Mouse (Mus musculus) liver, embryonic 14.5 days (tissue): Measurements from ENCODE around the gene Slc46a3. TPM values are rescaled to one million over a fixed set of nuclear protein-coding genes. Genes with fewer than 3 reads are reported as not detected.

Experiments used
- ATAC-seq: fragments of 200-750 bp; cut with Nextera tagmentation; 2 replicates; pipeline ENCODE4 v1.8.0; 2017; ENCODE audit warnings: moderate number of reproducible peaks, mild to moderate bottlenecking, moderate library complexity; ENCODE audit not compliant: insufficient read depth
- DNase-seq, 3 experiments: peaks; one replicate each; pipeline ENCODE4 v3.0.0-alpha.2; 2012 to 2013; ENCODE audit warnings: low read depth in 3 of 3, low spot score in 3 of 3
- H3K27ac ChIP-seq: fragments of 300-500 bp; sonication (generic); 2 replicates; pipeline ENCODE4 v1.5.1; 2014; ENCODE audit warnings: moderate library complexity, mild to moderate bottlenecking, control low read depth, inconsistent platforms
- H3K27me3 ChIP-seq: fragments of 300-500 bp; sonication (generic); 2 replicates; pipeline ENCODE4 v1.6.1; 2014; ENCODE audit warnings: mild to moderate bottlenecking, low read length, moderate library complexity; ENCODE audit not compliant: control insufficient read depth, insufficient read depth
- H3K36me3 ChIP-seq: fragments of 300-500 bp; sonication (generic); replicated peaks from 2 replicates; pipeline ENCODE4 v1.6.1; 2014; ENCODE audit warnings: low read depth; ENCODE audit not compliant: control insufficient read depth, insufficient read depth
- H3K4me1 ChIP-seq, 2 experiments: fragments of 200-500 bp in 1 of 2; fragments of 300-500 bp in 1 of 2; sonication (generic) in 1 of 2; replicated peaks; 2 replicates each; pipeline ENCODE4 v1.6.1; 2012 to 2014; ENCODE audit warnings: antibody characterized with exemption in 1 of 2, inconsistent platforms in 1 of 2, low read length in 1 of 2; ENCODE audit not compliant: control insufficient read depth in 2 of 2, insufficient read depth in 2 of 2
- H3K4me2 ChIP-seq: fragments of 300-500 bp; sonication (generic); 2 replicates; pipeline ENCODE4 v1.6.1; 2014; ENCODE audit warnings: low read depth, mild to moderate bottlenecking, control low read depth, moderate library complexity
- H3K4me3 ChIP-seq, 2 experiments: fragments of 200-500 bp in 1 of 2; fragments of 300-500 bp in 1 of 2; sonication (generic) in 1 of 2; 2 replicates each; pipeline ENCODE4 v1.5.1; 2012 to 2014; ENCODE audit warnings: low read depth in 2 of 2, low read length in 2 of 2, mild to moderate bottlenecking in 2 of 2, control low read depth in 1 of 2, inconsistent platforms in 1 of 2, moderate library complexity in 1 of 2; ENCODE audit not compliant: insufficient read depth in 1 of 2
- H3K9ac ChIP-seq: fragments of 300-500 bp; sonication (generic); replicated peaks from 2 replicates; pipeline ENCODE4 v1.6.1; 2014; ENCODE audit warnings: mild to moderate bottlenecking, control low read depth, moderate library complexity
- H3K9me3 ChIP-seq: fragments of 300-500 bp; sonication (generic); 2 replicates; pipeline ENCODE4 v1.6.1; 2016; ENCODE audit warnings: low read length, mixed read lengths; ENCODE audit not compliant: control insufficient read depth
- CTCF ChIP-seq: IDR thresholded peaks from 2 replicates; pipeline ENCODE4 v1.5.1; 2016; ENCODE audit warnings: antibody characterized with exemption, low read depth, control low read depth
- EP300 ChIP-seq: IDR thresholded peaks from 2 replicates; pipeline ENCODE4 v1.6.1; 2016; ENCODE audit warnings: antibody characterized with exemption, low read depth
- WGBS: fragments of 180-500 bp; shearing (Covaris S2); extraction: QIAGEN DNeasy Blood & Tissue Kit; methylation state at CpG from one replicate; pipeline ENCODE4 v1.1.7; 2014; ENCODE audit not compliant: insufficient replicate concordance; 5-methylcytosine and 5-hydroxymethylcytosine counted together
- polyA plus RNA-seq, 2 experiments: library from polyadenylated mRNA; depleted of rRNA in 1 of 2; stranded (reverse) in 1 of 2; unstranded in 1 of 2; fragments of >200 nt; fragmentation: Nextera tagmentation in 1 of 2; extraction: Ambion mirVana in 1 of 2; gene quantifications; 2 replicates each; pipeline versions ENCODE4 v1.2.1 to v1.2.3; 2012 to 2014

Slc46a3 gene
- polyA plus RNA-seq, 2 experiments = 16.1 to 17.6 TPM

GRCm38 (mm10) chr5:147888313-147889297, 6.0 kb downstream of the Slc46a3 start:
- Histone ChIP-seq H3K27ac (peak overlapping the region; percentile 59), H3K4me1 (peaks cover 20 to 33% of the 10 kb centered on the region in 2 experiments), H3K27me3 (no peaks in the 10 kb centered on the region), H3K4me3 (no peak overlapping the region), H3K4me2 (peak overlapping the region; percentile 39), H3K9ac (0 out of 2 replicates have a peak overlapping the region, but pooled peaks have one; percentile 18), H3K9me3 (no peaks in the 10 kb centered on the region), H3K36me3 (peaks cover 11% of the 10 kb centered on the region)
- WGBS = 10% methylated on average over 9 of the region's 12 CpGs
- DNase-seq (peak; percentile 66 to 67 (median 67)), ATAC-seq (peak; percentile 91)
- TF ChIP-seq CTCF (no peak), EP300 (peak; percentile 88)

GRCm38 (mm10) chr5:147883581-147883980, 11.0 kb downstream of the Slc46a3 start:
- Histone ChIP-seq H3K9me3 (no peaks in the 10 kb centered on the region), H3K4me1 (peaks cover 5 to 16% of the 10 kb centered on the region in 2 experiments; a peak in 3 of 4 replicates), H3K4me2 (no peak overlapping the region), H3K27me3 (no peaks in the 10 kb centered on the region), H3K27ac (no peak overlapping the region), H3K36me3 (peaks cover 32% of the 10 kb centered on the region), H3K4me3 (no peak overlapping the region), H3K9ac (no peak overlapping the region)
- ATAC-seq (no peak), DNase-seq (no peak)
- no peak for TF ChIP-seq EP300
- TF ChIP-seq CTCF = no peak
- WGBS = 84% methylated on average over 6 of the region's 6 CpGs

DNA sequence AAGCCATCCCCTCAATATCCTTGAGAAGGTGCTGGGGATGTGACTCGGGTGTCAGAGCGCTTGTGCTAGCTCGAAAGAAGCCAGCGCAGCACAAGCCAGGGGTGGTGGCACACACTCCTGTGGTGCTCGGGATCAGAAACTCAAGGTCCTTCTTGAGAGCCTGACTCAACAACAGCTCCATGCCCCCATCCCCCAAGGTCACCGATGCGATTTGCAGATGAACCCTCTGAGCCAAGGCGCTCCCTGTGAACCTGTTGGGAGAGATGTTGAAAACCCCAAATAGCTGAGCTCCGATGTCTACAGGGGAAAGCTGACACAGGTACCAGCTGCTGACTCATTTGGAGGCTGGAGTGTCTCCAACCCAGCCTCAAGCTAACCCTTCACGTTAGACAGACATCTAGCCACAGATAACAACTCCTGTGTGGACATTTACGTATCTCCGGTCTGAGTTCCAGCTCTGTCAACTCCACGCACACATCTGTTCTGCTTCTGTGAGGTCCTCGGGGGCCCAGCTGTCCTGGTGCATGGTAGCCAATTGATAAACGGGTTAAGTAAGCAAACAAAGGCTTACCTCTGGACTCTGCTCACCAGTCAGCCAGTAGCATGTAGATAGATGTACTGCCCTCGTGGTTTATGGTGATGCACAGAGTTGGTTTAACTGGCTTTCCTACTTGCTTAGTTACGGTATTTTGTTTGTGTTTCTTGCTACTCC, 14.5 kb downstream of the Slc46a3 start:
- H3K27ac ChIP-seq = no peak overlapping the region
- DNase-seq (no peak), ATAC-seq (peak; percentile 58)
- peaks cover 52% of the 10 kb centered on the region for H3K36me3 ChIP-seq
- peaks cover 0 to 8% of the 10 kb centered on the region in 2 experiments; a peak in 2 of 4 replicates for H3K4me1 ChIP-seq
- H3K4me3 ChIP-seq = no peak overlapping the region
- no peaks in the 10 kb centered on the region for H3K27me3 ChIP-seq
- WGBS = 67% methylated on average over 17 of the region's 17 CpGs
- no peak for TF ChIP-seq CTCF
- TF ChIP-seq EP300 = no peak
- no peak overlapping the region for H3K9ac ChIP-seq
- H3K4me2 ChIP-seq = no peak overlapping the region
- no peaks in the 10 kb centered on the region for H3K9me3 ChIP-seq

DNA sequence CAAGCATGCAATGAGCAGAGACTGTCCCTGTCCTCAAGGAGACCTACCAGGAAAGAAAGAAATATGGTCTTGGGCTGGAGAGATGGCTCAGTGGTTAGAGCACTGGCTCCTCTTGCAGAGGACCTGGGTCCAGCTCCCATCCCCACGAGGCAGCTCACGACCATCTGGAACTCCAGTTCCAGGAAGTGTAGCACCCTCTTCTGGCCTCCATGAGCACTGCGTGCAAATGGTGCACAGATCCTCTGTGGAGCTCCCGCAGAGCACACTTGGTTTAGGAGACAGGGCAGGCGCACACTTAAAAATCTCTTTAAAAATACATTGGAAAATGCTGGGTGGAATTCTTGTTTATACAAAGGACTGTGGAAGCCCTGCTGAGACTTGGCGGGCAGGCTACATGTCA, 17.1 kb downstream of the Slc46a3 start:
- Histone ChIP-seq H3K4me2 (no peak overlapping the region), H3K9me3 (no peaks in the 10 kb centered on the region), H3K4me1 (peaks cover 0 to 11% of the 10 kb centered on the region in 2 experiments; a peak in 2 of 4 replicates), H3K9ac (no peak overlapping the region), H3K27ac (no peak overlapping the region), H3K36me3 (peaks cover 62% of the 10 kb centered on the region), H3K4me3 (no peak overlapping the region), H3K27me3 (no peaks in the 10 kb centered on the region)
- DNase-seq (no peak), ATAC-seq (no peak)
- peak; percentile 71 for TF ChIP-seq CTCF
- no peak for TF ChIP-seq EP300
- WGBS = 74% methylated on average over 6 of the region's 6 CpGs

- no peak overlapping the region for H3K27ac ChIP-seq
- peak; percentile 36 for ATAC-seq
- TF ChIP-seq EP300 (no peak), CTCF (no peak)
Measured at GRCm38 (mm10) chr5:147875210-147875609, 19.4 kb downstream of the Slc46a3 start.

More at GRCm38 (mm10) chr5:147875210-147875609, 19.4 kb downstream of the Slc46a3 start:
- Histone ChIP-seq H3K9me3 (no peaks in the 10 kb centered on the region), H3K9ac (no peak overlapping the region), H3K4me1 (peaks cover 0 to 10% of the 10 kb centered on the region in 2 experiments; a peak in 2 of 4 replicates), H3K27me3 (no peaks in the 10 kb centered on the region), H3K36me3 (peaks cover 57% of the 10 kb centered on the region), H3K4me2 (no peak overlapping the region), H3K4me3 (no peak overlapping the region)
- WGBS = 66% methylated on average over 8 of the region's 8 CpGs
- DNase-seq = no peak
